Mouse (Mus musculus): Measurements from ENCODE around the gene Ndufab1. TPM values are rescaled to one million over a fixed set of nuclear protein-coding genes. Genes with fewer than 3 reads are reported as not detected.

Ndufab1 gene
- total and polyA plus RNA-seq, 2 experiments from 2014 or later: 181 to 2,966 TPM

GRCm38 (mm10) chr7:122066945-122067516 is 34.7 kb downstream of the Ndufab1 start, which contains the start of the genes Ubfd1 and Ears2:
Gene Ubfd1 (plus strand): TSS chr7:122067175.
Gene Ears2 (minus strand): TSS chr7:122067263.
- H3K27me3 ChIP-seq (ENCODE audit: control insufficient read depth, insufficient read depth, low read length): no peaks in the 10 kb centered on the region
- peak within 1 kb of the TSS; percentile 96 for H3K9ac ChIP-seq (replicated peaks; ENCODE audit: low read depth, low read length)
- peak within 1 kb of the TSS; percentile 95 for H3K4me3 ChIP-seq (ENCODE audit: low read depth, low read length)
- H3K4me1 ChIP-seq (ENCODE audit: control insufficient read depth, insufficient read depth): peaks cover 22% of the 10 kb centered on the region
- no peaks in the 10 kb centered on the region for H3K9me3 ChIP-seq (replicated peaks; ENCODE audit: control insufficient read depth, low read length)
- peak; percentile 97 for ATAC-seq (ENCODE audit: insufficient read depth, low read depth)
- peak; percentile 96 for DNase-seq (ENCODE audit: low spot score)
- WGBS: 0% methylated on average over 59 of the region's 60 CpGs
- peak within 1 kb of the TSS; percentile 93 for H3K27ac ChIP-seq (ENCODE audit: low read depth)
- TF ChIP-seq EP300 (IDR thresholded peaks at IDR 0.05; ENCODE audit: low read depth) (peak; percentile 80), CTCF (IDR thresholded peaks at IDR 0.05; ENCODE audit: low read depth) (no peak)
- peaks cover 33% of the 10 kb centered on the region for H3K36me3 ChIP-seq (replicated peaks; ENCODE audit: control insufficient read depth, insufficient read depth, low read length)
- H3K4me2 ChIP-seq (ENCODE audit: low read depth, low read length): peak within 1 kb of the TSS; percentile 91

DNA sequence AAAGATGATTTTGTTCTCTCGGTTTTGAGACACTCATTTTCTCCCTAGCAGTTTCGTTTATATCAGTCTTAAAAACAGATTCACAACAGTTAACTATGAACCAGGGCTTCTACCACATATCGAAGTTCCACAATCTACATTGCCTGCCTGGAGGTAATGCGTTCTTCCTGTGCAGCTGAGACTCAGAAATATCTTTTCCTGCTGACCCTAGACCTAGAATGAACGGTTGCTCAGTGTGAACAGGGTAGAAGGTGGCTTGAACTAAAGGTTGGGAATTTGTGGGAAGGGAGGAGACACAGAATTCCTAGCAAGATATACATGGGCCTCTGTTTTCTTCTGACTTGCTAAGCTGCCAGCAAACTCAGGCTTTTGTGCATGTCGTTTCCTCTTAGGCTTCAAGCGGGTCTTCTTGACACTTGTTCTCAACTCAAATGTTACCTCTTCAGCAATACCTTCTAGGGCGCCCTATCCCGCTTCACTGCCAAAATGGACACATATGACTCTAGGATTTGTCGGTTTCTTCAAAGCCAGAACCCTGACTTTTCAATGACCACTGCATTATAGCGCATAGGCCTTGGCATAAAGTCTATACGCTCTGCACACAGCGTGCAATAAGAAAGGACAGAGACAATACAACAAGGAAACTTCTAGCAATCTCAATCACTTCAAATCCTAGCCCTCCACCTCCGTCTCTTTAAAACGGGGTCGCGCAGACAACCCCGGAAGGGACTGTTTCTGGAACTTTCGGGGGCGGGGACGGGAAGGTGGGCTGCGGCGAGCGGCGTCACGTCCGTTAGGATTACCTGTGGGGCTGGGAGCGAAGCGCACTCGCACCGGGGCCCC is 35.4 kb downstream of the Ndufab1 start:
- Histone ChIP-seq H3K9me3 (replicated peaks; ENCODE audit: control insufficient read depth, low read length) (no peaks in the 10 kb centered on the region), H3K9ac (replicated peaks; ENCODE audit: low read depth, low read length) (peak overlapping the region; percentile 96), H3K27ac (ENCODE audit: low read depth) (peak overlapping the region; percentile 93), H3K36me3 (replicated peaks; ENCODE audit: control insufficient read depth, insufficient read depth, low read length) (peaks cover 33% of the 10 kb centered on the region), H3K27me3 (ENCODE audit: control insufficient read depth, insufficient read depth, low read length) (no peaks in the 10 kb centered on the region), H3K4me1 (ENCODE audit: control insufficient read depth, insufficient read depth) (peaks cover 22% of the 10 kb centered on the region), H3K4me2 (ENCODE audit: low read depth, low read length) (peak overlapping the region; percentile 91), H3K4me3 (ENCODE audit: low read depth, low read length) (peak overlapping the region; percentile 95)
- DNase-seq (ENCODE audit: low spot score) (no peak), ATAC-seq (ENCODE audit: insufficient read depth, low read depth) (no peak; the same call in 1 of the 2 replicates)
- TF ChIP-seq CTCF (IDR thresholded peaks at IDR 0.05; ENCODE audit: low read depth) (no peak), EP300 (IDR thresholded peaks at IDR 0.05; ENCODE audit: low read depth) (no peak)
- 12% methylated on average over 31 of the region's 31 CpGs for WGBS

DNA sequence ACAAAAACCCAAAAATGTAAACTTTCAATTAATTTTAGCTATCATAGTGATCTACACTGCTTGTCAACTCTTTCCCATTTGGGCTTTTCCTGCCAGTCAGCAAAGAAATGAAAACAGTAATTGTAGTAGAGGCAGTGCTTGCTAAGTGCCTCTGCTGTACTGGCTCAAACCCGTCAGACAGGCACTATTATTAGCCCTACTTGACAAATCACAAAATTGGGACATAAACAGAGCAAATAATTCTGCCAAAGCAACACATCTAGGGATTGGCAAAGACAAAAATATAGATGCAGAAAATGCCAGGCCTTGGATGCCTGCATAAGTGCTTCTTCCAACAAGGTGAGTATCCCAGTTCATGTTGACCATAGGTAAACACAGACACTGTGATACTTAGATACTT is 36.0 kb downstream of the Ndufab1 start:
- no peaks in the 10 kb centered on the region for H3K9me3 ChIP-seq (replicated peaks; ENCODE audit: control insufficient read depth, low read length)
- ATAC-seq (ENCODE audit: insufficient read depth, low read depth) (no peak), DNase-seq (ENCODE audit: low spot score) (no peak)
- peaks cover 28% of the 10 kb centered on the region for H3K36me3 ChIP-seq (replicated peaks; ENCODE audit: control insufficient read depth, insufficient read depth, low read length)
- peak overlapping the region; percentile 93 for H3K27ac ChIP-seq (ENCODE audit: low read depth)
- 0 out of 2 replicates have a peak overlapping the region, but pooled peaks have one; percentile 9 for H3K9ac ChIP-seq (replicated peaks; ENCODE audit: low read depth, low read length)
- H3K4me3 ChIP-seq (ENCODE audit: low read depth, low read length): no peak overlapping the region
- no peaks in the 10 kb centered on the region for H3K27me3 ChIP-seq (ENCODE audit: control insufficient read depth, insufficient read depth, low read length)
- TF ChIP-seq CTCF (IDR thresholded peaks at IDR 0.05; ENCODE audit: low read depth): no peak
- no peak for TF ChIP-seq EP300 (IDR thresholded peaks at IDR 0.05; ENCODE audit: low read depth)
- peak overlapping the region; percentile 91 for H3K4me2 ChIP-seq (ENCODE audit: low read depth, low read length)
- 38% methylated on average over 1 of the region's 1 CpGs for WGBS
- peaks cover 22% of the 10 kb centered on the region for H3K4me1 ChIP-seq (ENCODE audit: control insufficient read depth, insufficient read depth)

- DNase-seq (ENCODE audit: low spot score) (no peak), ATAC-seq (ENCODE audit: insufficient read depth, low read depth) (no peak)
- Histone ChIP-seq H3K9me3 (replicated peaks; ENCODE audit: control insufficient read depth, low read length) (no peaks in the 10 kb centered on the region), H3K4me1 (ENCODE audit: control insufficient read depth, insufficient read depth) (no peaks in the 10 kb centered on the region), H3K36me3 (replicated peaks; ENCODE audit: control insufficient read depth, insufficient read depth, low read length) (peaks cover 38% of the 10 kb centered on the region), H3K4me2 (ENCODE audit: low read depth, low read length) (no peak overlapping the region), H3K27me3 (ENCODE audit: control insufficient read depth, insufficient read depth, low read length) (no peaks in the 10 kb centered on the region), H3K9ac (replicated peaks; ENCODE audit: low read depth, low read length) (no peak overlapping the region), H3K4me3 (ENCODE audit: low read depth, low read length) (no peak overlapping the region), H3K27ac (ENCODE audit: low read depth) (no peak overlapping the region)
- no peak for TF ChIP-seq CTCF (IDR thresholded peaks at IDR 0.05; ENCODE audit: low read depth)
- TF ChIP-seq EP300 (IDR thresholded peaks at IDR 0.05; ENCODE audit: low read depth): no peak
- WGBS: 80% methylated on average over 5 of the region's 5 CpGs
Measured at GRCm38 (mm10) chr7:122056633-122057032, 45.1 kb downstream of the Ndufab1 start.

- H3K4me1 ChIP-seq (ENCODE audit: control insufficient read depth, insufficient read depth): peaks cover 32% of the 10 kb centered on the region
- no peak overlapping the region for H3K4me2 ChIP-seq (ENCODE audit: low read depth, low read length)
- H3K4me3 ChIP-seq (ENCODE audit: low read depth, low read length): no peak overlapping the region
- H3K27me3 ChIP-seq (ENCODE audit: control insufficient read depth, insufficient read depth, low read length): no peaks in the 10 kb centered on the region
- H3K9ac ChIP-seq (replicated peaks; ENCODE audit: low read depth, low read length): no peak overlapping the region
- DNase-seq (ENCODE audit: low spot score): peak; percentile 9
- H3K36me3 ChIP-seq (replicated peaks; ENCODE audit: control insufficient read depth, insufficient read depth, low read length): peaks cover 38% of the 10 kb centered on the region; the same call in 1 of the 2 replicates
- no peak for TF ChIP-seq CTCF (IDR thresholded peaks at IDR 0.05; ENCODE audit: low read depth)
- ATAC-seq (ENCODE audit: insufficient read depth, low read depth): no peak
- peak overlapping the region; percentile 34; the same call in 1 of the 2 replicates for H3K27ac ChIP-seq (ENCODE audit: low read depth)
- WGBS: 67% methylated on average over 1 of the region's 1 CpGs
- H3K9me3 ChIP-seq (replicated peaks; ENCODE audit: control insufficient read depth, low read length): no peaks in the 10 kb centered on the region
Measured at GRCm38 (mm10) chr7:122050834-122051233, 50.9 kb downstream of the Ndufab1 start.
